Mouse (Mus musculus): Measurements from ENCODE around the gene Uhrf1. TPM values are rescaled to one million over a fixed set of nuclear protein-coding genes. Genes with fewer than 3 reads are reported as not detected.

Gene Uhrf1
- total and polyA plus RNA-seq, 3 experiments: 161 to 220 (median 184) TPM

- peaks cover 24 to 73% of the 10 kb centered on the region in 2 experiments for H3K4me1 ChIP-seq (ENCODE audit: control insufficient read depth in 1 of 2, insufficient read depth in 2 of 2)
- peak overlapping the region; percentile 63; the same call in 1 of the 2 replicates for H3K4me2 ChIP-seq (ENCODE audit: insufficient read depth, low read depth, poor library complexity, severe bottlenecking)
- no peak overlapping the region for H3K27ac ChIP-seq (ENCODE audit: insufficient read depth, low read depth)
- peak overlapping the region; percentile 44; the same call in 1 of the 2 replicates for H3K9ac ChIP-seq (ENCODE audit: insufficient read depth, low read depth)
- DNase-seq (ENCODE audit: extremely low read depth): no peak
- H3K36me3 ChIP-seq (replicated peaks in 1 of 2; ENCODE audit: control insufficient read depth in 1 of 2, insufficient read depth in 1 of 2, low read length in 1 of 2): peaks cover 48 to 60% of the 10 kb centered on the region in 2 experiments
- dilution Hi-C loops (cut with MboI; ENCODE audit: extremely low pct_ligation_motif_present, extremely low pct_unique_long_range_greater_than_20kb, low sequenced_read_pairs) (no loop called here), in situ Hi-C loops (cut with MboI; ENCODE audit: low pct_ligation_motif_present, low pct_unique_long_range_greater_than_20kb, low sequenced_read_pairs) (no loop called here)
- no peaks in the 10 kb centered on the region for H3K27me3 ChIP-seq (replicated peaks)
- H3K79me2 ChIP-seq (replicated peaks; ENCODE audit: control insufficient read depth, extremely low read depth, insufficient read depth, poor library complexity, severe bottlenecking): peaks cover 49% of the 10 kb centered on the region
- TF ChIP-seq JUN (IDR thresholded peaks at IDR 0.05; ENCODE audit: insufficient read depth, low read depth, low read length) (no peak), EP300 (IDR thresholded peaks at IDR 0.05; ENCODE audit: low read length) (no peak), RAD21 (IDR thresholded peaks at IDR 0.05; ENCODE audit: low read depth, low read length) (peak; percentile 55), CTCF (conservative IDR thresholded peaks at IDR 0.05 in 1 of 2, IDR thresholded peaks at IDR 0.05 in 1 of 2; ENCODE audit: low read depth in 2 of 2, low read length in 2 of 2) (peak in 1 of 2 experiments; percentile 63; a peak in 2 of 4 replicates), SMC3 (IDR thresholded peaks at IDR 0.05; ENCODE audit: low read depth, low read length) (peak; percentile 48)
- H3K4me3 ChIP-seq (replicated peaks in 1 of 3; ENCODE audit: low read depth in 2 of 3, low read length in 2 of 3, poor library complexity in 1 of 3): peak overlapping the region in 1 of 3 experiments; percentile 81
- H3K9me3 ChIP-seq (replicated peaks; ENCODE audit: low read length): no peaks in the 10 kb centered on the region
Observed at GRCm38 (mm10) chr17:56305826-56306225, 2.7 kb downstream of the Uhrf1 start.

GRCm38 (mm10) chr17:56308088-56308487 lies 5.0 kb downstream of the Uhrf1 start:
- Histone ChIP-seq H3K4me3 (replicated peaks in 1 of 3; ENCODE audit: low read depth in 2 of 3, low read length in 2 of 3, poor library complexity in 1 of 3) (no peak overlapping the region), H3K4me2 (ENCODE audit: insufficient read depth, low read depth, poor library complexity, severe bottlenecking) (no peak overlapping the region), H3K9ac (ENCODE audit: insufficient read depth, low read depth) (no peak overlapping the region), H3K27ac (ENCODE audit: insufficient read depth, low read depth) (peak overlapping the region; percentile 14; the same call in 1 of the 2 replicates), H3K27me3 (replicated peaks) (no peaks in the 10 kb centered on the region), H3K9me3 (replicated peaks; ENCODE audit: low read length) (no peaks in the 10 kb centered on the region), H3K79me2 (replicated peaks; ENCODE audit: control insufficient read depth, extremely low read depth, insufficient read depth, poor library complexity, severe bottlenecking) (peaks cover 55% of the 10 kb centered on the region), H3K4me1 (ENCODE audit: control insufficient read depth in 1 of 2, insufficient read depth in 2 of 2) (peaks cover 20 to 58% of the 10 kb centered on the region in 2 experiments), H3K36me3 (replicated peaks in 1 of 2; ENCODE audit: control insufficient read depth in 1 of 2, insufficient read depth in 1 of 2, low read length in 1 of 2) (peaks cover 70 to 81% of the 10 kb centered on the region in 2 experiments)
- no peak for DNase-seq (ENCODE audit: extremely low read depth)
- in situ Hi-C loops (cut with MboI; ENCODE audit: low pct_ligation_motif_present, low pct_unique_long_range_greater_than_20kb, low sequenced_read_pairs) (no loop called here), dilution Hi-C loops (cut with MboI; ENCODE audit: extremely low pct_ligation_motif_present, extremely low pct_unique_long_range_greater_than_20kb, low sequenced_read_pairs) (no loop called here)
- TF ChIP-seq GABPA (IDR thresholded peaks at IDR 0.05; ENCODE audit: insufficient replicate concordance, low read depth, low read length) (no peak), NRF1 (IDR thresholded peaks at IDR 0.05; ENCODE audit: low read depth, low read length) (no peak), POLR2A (IDR thresholded peaks at IDR 0.05; ENCODE audit: low read depth, low read length) (no peak), SMC3 (IDR thresholded peaks at IDR 0.05; ENCODE audit: low read depth, low read length) (no peak), CHD2 (IDR thresholded peaks at IDR 0.05; ENCODE audit: low read length) (no peak), USF2 (conservative IDR thresholded peaks at IDR 0.05; ENCODE audit: low read depth, low read length) (no peak), TCF12 (IDR thresholded peaks at IDR 0.05; ENCODE audit: low read depth, low read length) (no peak)

GRCm38 (mm10) chr17:56309191-56309945 lies 6.2 kb downstream of the Uhrf1 start:
- Histone ChIP-seq H3K79me2 (replicated peaks; ENCODE audit: control insufficient read depth, extremely low read depth, insufficient read depth, poor library complexity, severe bottlenecking) (peaks cover 52% of the 10 kb centered on the region), H3K4me3 (replicated peaks in 1 of 3; ENCODE audit: low read depth in 2 of 3, low read length in 2 of 3, poor library complexity in 1 of 3) (no peak overlapping the region), H3K27me3 (replicated peaks) (no peaks in the 10 kb centered on the region), H3K9me3 (replicated peaks; ENCODE audit: low read length) (no peaks in the 10 kb centered on the region), H3K4me1 (ENCODE audit: control insufficient read depth in 1 of 2, insufficient read depth in 2 of 2) (peaks cover 20 to 58% of the 10 kb centered on the region in 2 experiments), H3K9ac (ENCODE audit: insufficient read depth, low read depth) (no peak overlapping the region), H3K27ac (ENCODE audit: insufficient read depth, low read depth) (0 out of 2 replicates have a peak overlapping the region, but pooled peaks have one; percentile 28), H3K36me3 (replicated peaks in 1 of 2; ENCODE audit: control insufficient read depth in 1 of 2, insufficient read depth in 1 of 2, low read length in 1 of 2) (peaks cover 80 to 94% of the 10 kb centered on the region in 2 experiments), H3K4me2 (ENCODE audit: insufficient read depth, low read depth, poor library complexity, severe bottlenecking) (no peak overlapping the region)
- dilution Hi-C loops (cut with MboI; ENCODE audit: extremely low pct_ligation_motif_present, extremely low pct_unique_long_range_greater_than_20kb, low sequenced_read_pairs): no loop called here
- DNase-seq (ENCODE audit: extremely low read depth): peak; percentile 64
- in situ Hi-C loops (cut with MboI; ENCODE audit: low pct_ligation_motif_present, low pct_unique_long_range_greater_than_20kb, low sequenced_read_pairs): no loop called here
- TF ChIP-seq MYC (IDR thresholded peaks at IDR 0.05; ENCODE audit: low read depth, low read length) (no peak), ZC3H11A (IDR thresholded peaks at IDR 0.05; ENCODE audit: low read depth, low read length) (no peak), BHLHE40 (IDR thresholded peaks at IDR 0.05; ENCODE audit: low read depth, low read length) (no peak), ETS1 (conservative IDR thresholded peaks at IDR 0.05; ENCODE audit: low read depth, low read length) (peak; percentile 41; the same call in 1 of the 2 replicates), ZMIZ1 (IDR thresholded peaks at IDR 0.05; ENCODE audit: low read depth, low read length) (no peak), JUND (conservative IDR thresholded peaks at IDR 0.05; ENCODE audit: low read depth, low read length) (no peak), POLR2A (IDR thresholded peaks at IDR 0.05; ENCODE audit: low read depth, low read length) (no peak), ELF1 (IDR thresholded peaks at IDR 0.05; ENCODE audit: low read depth, low read length) (no peak), PAX5 (IDR thresholded peaks at IDR 0.05; ENCODE audit: low read length) (no peak), POLR2AphosphoS2 (IDR thresholded peaks at IDR 0.05; ENCODE audit: low read depth, low read length) (no peak), USF1 (IDR thresholded peaks at IDR 0.05; ENCODE audit: low read depth, low read length) (no peak), HCFC1 (IDR thresholded peaks at IDR 0.05; ENCODE audit: low read depth, low read length) (no peak), SIN3A (IDR thresholded peaks at IDR 0.05; ENCODE audit: low read length) (no peak), MAFK (IDR thresholded peaks at IDR 0.05; ENCODE audit: insufficient replicate concordance, low read length) (no peak), MXI1 (IDR thresholded peaks at IDR 0.05; ENCODE audit: low read depth, low read length) (no peak), EP300 (IDR thresholded peaks at IDR 0.05; ENCODE audit: low read length) (peak; percentile 41; the same call in 1 of the 2 replicates)
